Mouse (Mus musculus): ENCODE measurements around the gene Gcg. TPM values are rescaled to one million over a fixed set of nuclear protein-coding genes. Genes with fewer than 3 reads are reported as not detected.

Gcg gene
- polyA plus RNA-seq, 1 experiment = 19.1 TPM

GRCm38 (mm10) chr2:62460231-62460710 is 23.2 kb downstream of the Gcg start:
- Histone ChIP-seq H3K27me3 (ENCODE audit: control insufficient read depth, insufficient read depth, low read length) (no peaks in the 10 kb centered on the region), H3K4me1 (ENCODE audit: control insufficient read depth, insufficient read depth, insufficient read length, low read length) (no peaks in the 10 kb centered on the region), H3K4me3 (ENCODE audit: low read depth, low read length) (no peak overlapping the region), H3K36me3 (ENCODE audit: control insufficient read depth, insufficient read depth, low read length) (no peaks in the 10 kb centered on the region), H3K27ac (ENCODE audit: insufficient read depth, low read depth, low read length) (peak overlapping the region; percentile 13)
- TF ChIP-seq CTCF (IDR thresholded peaks at IDR 0.05; ENCODE audit: extremely low read depth, insufficient read length, insufficient replicate concordance, low read depth, low read length) (no peak), POLR2A (IDR thresholded peaks at IDR 0.05; ENCODE audit: low read depth, low read length) (no peak)
- WGBS = 62% methylated on average over 7 of the region's 7 CpGs

- Histone ChIP-seq H3K27ac (ENCODE audit: insufficient read depth, low read depth, low read length) (peak overlapping the region; percentile 13; the same call in 1 of the 2 replicates), H3K27me3 (ENCODE audit: control insufficient read depth, insufficient read depth, low read length) (no peaks in the 10 kb centered on the region), H3K36me3 (ENCODE audit: control insufficient read depth, insufficient read depth, low read length) (no peaks in the 10 kb centered on the region), H3K4me3 (ENCODE audit: low read depth, low read length) (no peak overlapping the region), H3K4me1 (ENCODE audit: control insufficient read depth, insufficient read depth, insufficient read length, low read length) (no peaks in the 10 kb centered on the region)
- 48% methylated on average over 18 of the region's 18 CpGs for WGBS
- no peak for TF ChIP-seq CTCF (IDR thresholded peaks at IDR 0.05; ENCODE audit: extremely low read depth, insufficient read length, insufficient replicate concordance, low read depth, low read length)
- TF ChIP-seq POLR2A (IDR thresholded peaks at IDR 0.05; ENCODE audit: low read depth, low read length) = no peak
Observed at GRCm38 (mm10) chr2:62459241-62460174, 23.9 kb downstream of the Gcg start.

GRCm38 (mm10) chr2:62458070-62458469 is 25.4 kb downstream of the Gcg start:
- 36% methylated on average over 9 of the region's 9 CpGs for WGBS
- Histone ChIP-seq H3K4me3 (ENCODE audit: low read depth, low read length) (no peak overlapping the region), H3K27ac (ENCODE audit: insufficient read depth, low read depth, low read length) (no peak overlapping the region), H3K36me3 (ENCODE audit: control insufficient read depth, insufficient read depth, low read length) (no peaks in the 10 kb centered on the region), H3K27me3 (ENCODE audit: control insufficient read depth, insufficient read depth, low read length) (no peaks in the 10 kb centered on the region), H3K4me1 (ENCODE audit: control insufficient read depth, insufficient read depth, insufficient read length, low read length) (no peaks in the 10 kb centered on the region)
- TF ChIP-seq CTCF (IDR thresholded peaks at IDR 0.05; ENCODE audit: extremely low read depth, insufficient read length, insufficient replicate concordance, low read depth, low read length) = no peak

- Histone ChIP-seq H3K27ac (ENCODE audit: insufficient read depth, low read depth, low read length) (no peak overlapping the region), H3K4me3 (ENCODE audit: low read depth, low read length) (no peak overlapping the region), H3K27me3 (ENCODE audit: control insufficient read depth, insufficient read depth, low read length) (no peaks in the 10 kb centered on the region), H3K36me3 (ENCODE audit: control insufficient read depth, insufficient read depth, low read length) (no peaks in the 10 kb centered on the region), H3K4me1 (ENCODE audit: control insufficient read depth, insufficient read depth, insufficient read length, low read length) (no peaks in the 10 kb centered on the region)
- no peak for TF ChIP-seq POLR2A (IDR thresholded peaks at IDR 0.05; ENCODE audit: low read depth, low read length)
- no peak for TF ChIP-seq CTCF (IDR thresholded peaks at IDR 0.05; ENCODE audit: extremely low read depth, insufficient read length, insufficient replicate concordance, low read depth, low read length)
- WGBS = 74% methylated on average over 11 of the region's 11 CpGs
Observed at GRCm38 (mm10) chr2:62454991-62455390, 28.5 kb downstream of the Gcg start.

- no peak overlapping the region for H3K27ac ChIP-seq (ENCODE audit: insufficient read depth, low read depth, low read length)
- no peaks in the 10 kb centered on the region for H3K27me3 ChIP-seq (ENCODE audit: control insufficient read depth, insufficient read depth, low read length)
- H3K4me3 ChIP-seq (ENCODE audit: low read depth, low read length) = no peak overlapping the region
- TF ChIP-seq CTCF (IDR thresholded peaks at IDR 0.05; ENCODE audit: extremely low read depth, insufficient read length, insufficient replicate concordance, low read depth, low read length) (no peak), POLR2A (IDR thresholded peaks at IDR 0.05; ENCODE audit: low read depth, low read length) (no peak)
- 85% methylated on average over 6 of the region's 6 CpGs for WGBS
- no peaks in the 10 kb centered on the region for H3K36me3 ChIP-seq (ENCODE audit: control insufficient read depth, insufficient read depth, low read length)
- H3K4me1 ChIP-seq (ENCODE audit: control insufficient read depth, insufficient read depth, insufficient read length, low read length) = no peaks in the 10 kb centered on the region
Observed at GRCm38 (mm10) chr2:62454033-62454432, 29.4 kb downstream of the Gcg start.

GRCm38 (mm10) chr2:62450364-62450763 is 33.1 kb downstream of the Gcg start:
- Histone ChIP-seq H3K27me3 (ENCODE audit: control insufficient read depth, insufficient read depth, low read length) (no peaks in the 10 kb centered on the region), H3K27ac (ENCODE audit: insufficient read depth, low read depth, low read length) (no peak overlapping the region), H3K4me1 (ENCODE audit: control insufficient read depth, insufficient read depth, insufficient read length, low read length) (no peaks in the 10 kb centered on the region), H3K4me3 (ENCODE audit: low read depth, low read length) (no peak overlapping the region), H3K36me3 (ENCODE audit: control insufficient read depth, insufficient read depth, low read length) (no peaks in the 10 kb centered on the region)
- 83% methylated on average over 6 of the region's 6 CpGs for WGBS
- TF ChIP-seq CTCF (IDR thresholded peaks at IDR 0.05; ENCODE audit: extremely low read depth, insufficient read length, insufficient replicate concordance, low read depth, low read length) (no peak), POLR2A (IDR thresholded peaks at IDR 0.05; ENCODE audit: low read depth, low read length) (no peak)

GRCm38 (mm10) chr2:62449692-62450346 is 33.6 kb downstream of the Gcg start:
- 67% methylated on average over 5 of the region's 5 CpGs for WGBS

More at GRCm38 (mm10) chr2:62449692-62450346, 33.6 kb downstream of the Gcg start:
- H3K36me3 ChIP-seq (ENCODE audit: control insufficient read depth, insufficient read depth, low read length) = no peaks in the 10 kb centered on the region
- H3K4me3 ChIP-seq (ENCODE audit: low read depth, low read length) = no peak overlapping the region
- H3K4me1 ChIP-seq (ENCODE audit: control insufficient read depth, insufficient read depth, insufficient read length, low read length) = no peaks in the 10 kb centered on the region
- TF ChIP-seq POLR2A (IDR thresholded peaks at IDR 0.05; ENCODE audit: low read depth, low read length) = no peak
- no peak for TF ChIP-seq CTCF (IDR thresholded peaks at IDR 0.05; ENCODE audit: extremely low read depth, insufficient read length, insufficient replicate concordance, low read depth, low read length)
- H3K27ac ChIP-seq (ENCODE audit: insufficient read depth, low read depth, low read length) = no peak overlapping the region
- H3K27me3 ChIP-seq (ENCODE audit: control insufficient read depth, insufficient read depth, low read length) = no peaks in the 10 kb centered on the region

All from small intestine, adult 2 months (tissue).